Mouse (Mus musculus): Measurements from ENCODE around the gene Rab8a.

DNA sequence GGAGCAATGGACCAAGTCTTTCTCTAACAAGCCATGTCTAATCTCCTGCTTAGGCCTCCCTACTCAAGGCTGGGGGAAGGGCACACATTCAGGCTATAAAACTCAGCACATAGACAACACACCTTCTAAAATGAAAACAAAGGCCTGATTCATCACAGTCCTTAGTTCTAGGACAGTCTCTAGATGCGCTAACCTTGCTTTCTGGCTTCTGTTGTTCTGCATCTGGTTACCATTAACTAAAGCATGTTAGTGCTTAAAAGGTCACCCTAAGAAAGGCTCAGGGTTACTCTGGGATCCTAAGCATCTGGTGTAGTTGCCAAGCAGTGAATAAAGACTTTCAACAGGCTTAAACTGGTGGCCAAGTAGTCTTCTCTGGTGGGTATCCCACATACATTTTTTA lies 39.0 kb upstream of the Rab8a start:
- TF ChIP-seq GATA1 (IDR thresholded peaks at IDR 0.05; ENCODE audit: borderline replicate concordance, low read length) (no peak), FLI1 (IDR thresholded peaks at IDR 0.05; ENCODE audit: low read length) (no peak)

All from megakaryocyte, embryonic 14.5 days (primary cell).